Mouse (Mus musculus) lung, embryonic 14.5 days (tissue): ENCODE measurements around the gene Cdc42ep3. TPM values are rescaled to one million over a fixed set of nuclear protein-coding genes. Genes with fewer than 3 reads are reported as not detected.

Source experiments
- ATAC-seq: fragments of 200-750 bp; cut with Nextera tagmentation; 2 replicates; pipeline ENCODE4 v1.8.0; 2017; ENCODE audit warnings: mild to moderate bottlenecking, moderate TSS enrichment, moderate library complexity; ENCODE audit not compliant: insufficient read depth
- DNase-seq: peaks from one replicate; pipeline ENCODE4 v3.0.0-alpha.2; 2015
- H3K27ac ChIP-seq: fragments of 300-500 bp; sonication (generic); 2 replicates; pipeline ENCODE4 v1.5.1; 2014; ENCODE audit warnings: low read depth, mild to moderate bottlenecking, moderate library complexity
- H3K27me3 ChIP-seq: fragments of 300-500 bp; sonication (generic); 2 replicates; pipeline ENCODE4 v1.6.1; 2014; ENCODE audit warnings: low read length, control low read depth; ENCODE audit not compliant: insufficient read depth
- H3K36me3 ChIP-seq: fragments of 300-500 bp; sonication (generic); 2 replicates; pipeline ENCODE4 v1.6.1; 2014; ENCODE audit warnings: control low read depth; ENCODE audit not compliant: insufficient read depth
- H3K4me1 ChIP-seq: fragments of 300-500 bp; sonication (generic); 2 replicates; pipeline ENCODE4 v1.6.1; 2014; ENCODE audit warnings: antibody characterized with exemption, control low read depth; ENCODE audit not compliant: insufficient read depth
- H3K4me2 ChIP-seq: fragments of 300-500 bp; sonication (generic); 2 replicates; pipeline ENCODE4 v1.6.1; 2014; ENCODE audit warnings: mild to moderate bottlenecking
- H3K4me3 ChIP-seq: fragments of 300-500 bp; sonication (generic); 2 replicates; pipeline ENCODE4 v1.5.1; 2014; ENCODE audit warnings: low read depth, low read length
- H3K9ac ChIP-seq: fragments of 300-500 bp; sonication (generic); 2 replicates; pipeline ENCODE4 v1.6.1; 2014
- H3K9me3 ChIP-seq: fragments of 300-500 bp; sonication (generic); 2 replicates; pipeline ENCODE4 v1.6.1; 2016; ENCODE audit warnings: low read depth, low read length, control low read depth
- CTCF ChIP-seq: IDR thresholded peaks from 2 replicates; pipeline ENCODE4 v1.5.1; 2016; ENCODE audit warnings: antibody characterized with exemption, low read depth
- WGBS: fragments of 180-500 bp; shearing (Covaris S2); extraction: QIAGEN DNeasy Blood & Tissue Kit; methylation state at CpG from one replicate; pipeline ENCODE4 v1.1.7; 2014; 5-methylcytosine and 5-hydroxymethylcytosine counted together
- polyA plus RNA-seq: library from polyadenylated mRNA; unstranded; fragments of >200 nt; fragmentation: Nextera tagmentation; extraction: Ambion mirVana; gene quantifications from 2 replicates; pipeline ENCODE4 v1.2.1, GENCODE M21; 2014

Cdc42ep3 gene
- polyA plus RNA-seq, 1 experiment from 2014 or later: 52.1 TPM

DNA sequence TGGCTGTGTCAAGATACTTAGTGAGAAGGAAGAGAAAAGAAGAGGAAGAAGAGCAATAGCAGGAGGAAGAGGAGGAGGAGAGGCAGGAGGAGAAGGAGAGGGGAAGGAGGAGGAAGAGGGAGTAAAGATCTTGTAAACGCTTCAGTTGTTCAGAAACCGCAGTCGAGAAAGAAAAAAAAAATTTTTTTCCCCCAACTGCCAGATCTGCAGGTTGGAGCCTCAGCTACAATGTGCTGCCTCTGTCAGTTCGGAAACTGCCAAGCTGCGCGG lies 782 bp downstream of the Cdc42ep3 start:
- Histone ChIP-seq H3K9ac (peak overlapping the region; percentile 72), H3K9me3 (no peaks in the 10 kb centered on the region), H3K36me3 (peaks cover 9% of the 10 kb centered on the region; the same call in 1 of the 2 replicates), H3K27me3 (peaks cover 8% of the 10 kb centered on the region), H3K27ac (peak overlapping the region; percentile 87), H3K4me1 (peaks cover 10% of the 10 kb centered on the region; the same call in 1 of the 2 replicates), H3K4me2 (peak overlapping the region; percentile 100), H3K4me3 (peak overlapping the region; percentile 74)
- no peak for TF ChIP-seq CTCF
- ATAC-seq: 0 out of 2 replicates have a peak, but pooled peaks have one; percentile 10
- 2% methylated on average over 6 of the region's 6 CpGs for WGBS
- no peak for DNase-seq

DNA sequence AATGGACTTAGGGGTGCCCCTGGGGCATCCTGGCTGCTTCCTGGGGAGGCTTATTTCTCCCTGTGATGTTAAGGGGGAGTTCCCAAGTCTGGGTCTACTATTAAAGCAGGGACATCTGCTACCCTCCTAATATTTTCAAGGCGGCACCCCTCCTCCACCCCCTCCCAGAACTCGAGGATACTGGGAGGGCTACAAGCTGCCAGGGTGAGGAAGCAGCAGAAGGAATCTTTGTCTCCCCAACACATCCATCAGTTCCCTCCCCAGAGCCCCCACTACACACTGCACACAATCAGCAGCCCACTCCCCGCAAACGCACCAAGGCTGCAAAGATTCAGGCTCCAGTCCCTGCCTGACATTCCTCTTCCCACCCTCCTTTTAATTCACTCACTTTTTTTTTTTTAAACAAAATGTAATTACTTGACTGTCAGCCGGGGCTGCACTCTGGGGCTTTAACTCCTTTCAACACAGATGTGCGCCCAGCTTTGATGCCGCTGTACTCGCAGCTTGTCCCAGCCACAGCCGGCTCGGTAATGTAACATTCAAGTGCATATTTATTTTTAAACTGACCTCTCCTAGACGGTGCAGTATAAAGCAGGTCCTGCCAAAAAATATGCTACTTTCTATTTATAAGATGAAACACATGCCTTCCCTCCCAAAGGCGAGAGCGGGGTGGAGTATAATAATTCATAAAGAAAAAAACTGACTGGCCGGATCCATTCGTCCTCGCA lies 1.3 kb downstream of the Cdc42ep3 start:
- Histone ChIP-seq H3K4me1 (peaks cover 10% of the 10 kb centered on the region; the same call in 1 of the 2 replicates), H3K27ac (peak overlapping the region; percentile 87; the same call in 1 of the 2 replicates), H3K9me3 (no peaks in the 10 kb centered on the region), H3K4me2 (peak overlapping the region; percentile 100), H3K9ac (peak overlapping the region; percentile 72), H3K27me3 (peaks cover 8% of the 10 kb centered on the region), H3K4me3 (peak overlapping the region; percentile 74), H3K36me3 (peaks cover 12% of the 10 kb centered on the region; the same call in 1 of the 2 replicates)
- TF ChIP-seq CTCF: no peak
- 1% methylated on average over 16 of the region's 16 CpGs for WGBS
- peak; percentile 23 for ATAC-seq
- DNase-seq: peak; percentile 74

DNA sequence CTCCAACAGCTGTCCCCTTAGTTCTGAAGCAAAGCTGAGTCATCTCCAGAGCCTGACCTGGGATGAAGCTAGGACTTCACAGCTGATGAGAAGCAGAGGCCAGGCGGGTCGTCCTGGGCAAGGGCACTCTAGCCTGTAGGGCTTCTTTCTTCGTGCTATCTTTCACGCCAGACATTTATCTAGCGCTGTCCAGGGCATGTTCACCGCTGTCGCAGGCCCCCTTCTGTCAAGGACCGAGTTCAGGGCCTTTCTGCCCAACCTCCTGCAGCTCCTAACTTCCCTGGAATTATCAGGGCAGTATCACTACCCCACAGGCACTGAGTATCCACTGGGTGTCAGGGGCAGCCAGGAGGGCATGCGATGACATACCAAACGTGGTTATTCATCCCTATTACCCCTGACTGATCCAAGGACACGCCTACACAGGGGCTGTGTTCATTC lies 4.1 kb downstream of the Cdc42ep3 start:
- Histone ChIP-seq H3K36me3 (peaks cover 12% of the 10 kb centered on the region; the same call in 1 of the 2 replicates), H3K9ac (no peak overlapping the region), H3K27me3 (peaks cover 5% of the 10 kb centered on the region), H3K4me3 (no peak overlapping the region), H3K4me1 (0 out of 2 replicates have a peak, but pooled peaks cover 6% of the 10 kb centered on the region), H3K27ac (no peak overlapping the region), H3K9me3 (no peaks in the 10 kb centered on the region), H3K4me2 (peak overlapping the region; percentile 29; the same call in 1 of the 2 replicates)
- no peak for ATAC-seq
- 67% methylated on average over 11 of the region's 11 CpGs for WGBS
- no peak for DNase-seq
- no peak for TF ChIP-seq CTCF

DNA sequence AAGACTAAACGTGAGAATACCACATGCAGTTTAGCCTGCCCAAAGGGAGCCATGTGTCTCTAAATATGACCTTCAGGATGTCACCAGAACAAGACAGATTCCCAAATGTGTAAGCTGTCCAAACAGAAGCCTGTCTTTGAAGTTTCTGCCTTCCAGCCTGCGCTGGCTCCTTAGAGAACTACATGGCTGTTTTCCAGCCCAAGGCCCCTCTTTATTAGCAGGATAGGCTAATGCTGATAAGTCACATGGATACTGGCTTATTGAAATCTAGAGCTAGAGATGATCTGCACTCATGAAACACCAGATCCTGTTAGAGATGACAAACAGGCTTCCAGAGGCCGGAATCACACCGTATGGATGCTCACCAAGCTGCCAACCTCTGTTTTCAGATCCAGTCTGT lies 5.5 kb downstream of the Cdc42ep3 start:
- H3K4me1 ChIP-seq: 0 out of 2 replicates have a peak, but pooled peaks cover 3% of the 10 kb centered on the region
- H3K4me2 ChIP-seq: no peak overlapping the region
- ATAC-seq: no peak
- H3K36me3 ChIP-seq: peaks cover 14% of the 10 kb centered on the region; the same call in 1 of the 2 replicates
- no peak overlapping the region for H3K4me3 ChIP-seq
- no peak overlapping the region for H3K27ac ChIP-seq
- H3K27me3 ChIP-seq: no peaks in the 10 kb centered on the region
- TF ChIP-seq CTCF: no peak
- H3K9ac ChIP-seq: no peak overlapping the region
- WGBS: 67% methylated on average over 4 of the region's 4 CpGs
- H3K9me3 ChIP-seq: no peaks in the 10 kb centered on the region
- DNase-seq: peak; percentile 28

DNA sequence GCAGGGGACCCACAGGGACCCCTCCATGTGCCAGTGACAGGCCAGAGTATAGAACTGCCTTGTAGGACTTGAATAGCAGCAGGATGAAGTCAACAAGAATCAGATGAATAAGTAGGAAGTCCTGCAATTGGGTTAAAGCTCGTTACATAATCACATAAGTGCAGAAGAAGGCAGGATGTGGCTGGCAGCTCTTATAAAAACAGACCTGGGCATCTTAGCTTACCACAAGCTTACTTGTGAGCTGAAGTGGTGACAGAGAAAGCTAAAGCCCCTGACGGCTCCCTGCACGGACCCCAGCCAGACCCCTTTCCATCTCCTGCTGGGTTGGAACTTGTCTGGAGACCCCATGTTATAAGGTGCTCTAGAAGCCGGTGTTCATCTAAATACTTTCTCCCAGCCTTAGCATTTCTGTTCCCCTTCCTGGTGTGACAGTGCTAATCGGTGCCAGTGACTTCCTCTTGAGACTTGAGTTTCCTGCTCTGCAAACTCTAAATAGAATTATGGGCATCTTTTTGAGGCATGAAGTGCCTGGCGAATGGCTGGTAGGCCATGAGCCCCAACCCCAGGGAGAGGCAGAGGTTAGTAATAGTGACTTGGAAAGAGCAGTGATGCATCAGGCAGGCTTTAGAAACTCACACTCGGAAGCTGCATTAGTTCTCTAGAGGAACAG lies 6.8 kb downstream of the Cdc42ep3 start:
- Histone ChIP-seq H3K27ac (no peak overlapping the region), H3K9ac (no peak overlapping the region), H3K27me3 (no peaks in the 10 kb centered on the region), H3K36me3 (peaks cover 21% of the 10 kb centered on the region; the same call in 1 of the 2 replicates), H3K9me3 (no peaks in the 10 kb centered on the region), H3K4me1 (0 out of 2 replicates have a peak, but pooled peaks cover 3% of the 10 kb centered on the region), H3K4me2 (no peak overlapping the region), H3K4me3 (no peak overlapping the region)
- ATAC-seq (no peak), DNase-seq (no peak)
- 71% methylated on average over 7 of the region's 7 CpGs for WGBS
- no peak for TF ChIP-seq CTCF

DNA sequence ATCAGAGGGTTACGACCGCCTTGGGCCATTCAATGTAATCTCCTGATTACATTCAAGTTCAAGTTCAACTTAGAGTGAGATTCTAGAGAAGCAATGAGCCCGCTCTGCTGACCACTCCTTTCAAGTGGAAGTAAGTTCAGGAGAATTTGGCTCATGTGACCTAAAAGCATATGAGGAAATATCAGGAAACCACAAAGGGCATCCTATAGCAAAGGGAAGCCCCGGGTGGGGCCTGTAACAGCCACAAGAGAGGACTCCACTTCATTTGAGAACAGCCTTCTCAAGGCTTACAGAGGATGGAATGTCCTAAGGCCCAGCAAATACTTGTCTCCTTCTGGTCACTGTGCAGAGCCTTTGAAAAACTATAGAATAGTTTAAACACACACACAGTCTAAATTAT lies 7.6 kb downstream of the Cdc42ep3 start:
- Histone ChIP-seq H3K9ac (no peak overlapping the region), H3K27me3 (no peaks in the 10 kb centered on the region), H3K4me2 (no peak overlapping the region), H3K27ac (no peak overlapping the region), H3K9me3 (no peaks in the 10 kb centered on the region), H3K4me1 (no peaks in the 10 kb centered on the region), H3K36me3 (peaks cover 21% of the 10 kb centered on the region; the same call in 1 of the 2 replicates), H3K4me3 (no peak overlapping the region)
- ATAC-seq (no peak), DNase-seq (no peak)
- no peak for TF ChIP-seq CTCF
- 79% methylated on average over 4 of the region's 4 CpGs for WGBS
